Mouse (Mus musculus) forebrain, embryonic 13.5 days (tissue): ENCODE results near the gene Olfr533. TPM values are rescaled to one million over a fixed set of nuclear protein-coding genes. Genes with fewer than 3 reads are reported as not detected.

Experiments used
- polyA plus RNA-seq: library from polyadenylated mRNA; unstranded; fragments of >200 nt; fragmentation: Nextera tagmentation; extraction: Ambion mirVana; gene quantifications from 2 replicates; pipeline ENCODE4 v1.2.1, GENCODE M21; 2015

Gene Olfr533
- polyA plus RNA-seq, 1 experiment from 2014 or later = not detected

Other genes starting within 250 kb of the Olfr533 start
- not detected in 2 replicates for gene Cd163l1, start 245.1 kb upstream of the Olfr533 start, polyA plus RNA-seq
- gene 5830411N06Rik, start 216.1 kb upstream of the Olfr533 start, polyA plus RNA-seq = not detected in 2 replicates
- not detected in 2 replicates for gene Olfr525, start 142.5 kb upstream of the Olfr533 start, polyA plus RNA-seq
- not detected in 2 replicates for gene Olfr527, start 129.4 kb upstream of the Olfr533 start, polyA plus RNA-seq
- not detected in 2 replicates for gene Olfr60, start 101.7 kb upstream of the Olfr533 start, polyA plus RNA-seq
- not detected in 2 replicates for gene Olfr530, start 87.0 kb upstream of the Olfr533 start, polyA plus RNA-seq
- not detected in 2 replicates for gene Olfr531, start 60.5 kb upstream of the Olfr533 start, polyA plus RNA-seq
- not detected in 2 replicates for gene Olfr532, start 41.7 kb upstream of the Olfr533 start, polyA plus RNA-seq
- not detected in 2 replicates for gene Olfr535, start 20.8 kb downstream of the Olfr533 start, polyA plus RNA-seq
- not detected in 2 replicates for gene Olfr536, start 44.0 kb downstream of the Olfr533 start, polyA plus RNA-seq
- gene Olfr538, start 104.5 kb downstream of the Olfr533 start, polyA plus RNA-seq = not detected in 2 replicates
- gene Olfr46, start 137.9 kb downstream of the Olfr533 start, polyA plus RNA-seq = 0.04 TPM in 1 of 2 replicates, not detected in the other
- gene Olfr61, start 165.6 kb downstream of the Olfr533 start, polyA plus RNA-seq = not detected in 2 replicates
- gene Olfr53, start 183.1 kb downstream of the Olfr533 start, polyA plus RNA-seq = not detected in 2 replicates
- gene Olfr539, start 196.6 kb downstream of the Olfr533 start, polyA plus RNA-seq = 0.01 TPM in 1 of 2 replicates, not detected in the other
- gene Olfr45, start 218.6 kb downstream of the Olfr533 start, polyA plus RNA-seq = not detected in 2 replicates
- not detected in 2 replicates for gene Olfr541, start 233.9 kb downstream of the Olfr533 start, polyA plus RNA-seq